Mouse (Mus musculus) midbrain, embryonic 10.5 days (tissue): ENCODE results near the gene Zdhhc3. TPM values are rescaled to one million over a fixed set of nuclear protein-coding genes. Genes with fewer than 3 reads are reported as not detected.

Source experiments
- DNase-seq: peaks from one replicate; pipeline ENCODE4 v3.0.0-alpha.2; 2017; ENCODE audit warnings: low spot score
- H3K27ac ChIP-seq: fragments of 300-500 bp; sonication (generic); replicated peaks from 2 replicates; pipeline ENCODE4 v1.5.1; 2016; ENCODE audit warnings: mild to moderate bottlenecking
- H3K27me3 ChIP-seq: fragments of 300-500 bp; sonication (generic); 2 replicates; pipeline ENCODE4 v1.6.1; 2016; ENCODE audit warnings: low read depth, mild to moderate bottlenecking; ENCODE audit not compliant: poor library complexity, severe bottlenecking
- H3K36me3 ChIP-seq: fragments of 300-500 bp; sonication (generic); 2 replicates; pipeline ENCODE4 v1.6.1; 2016; ENCODE audit warnings: mild to moderate bottlenecking, moderate library complexity
- H3K4me1 ChIP-seq: fragments of 300-500 bp; sonication (generic); 2 replicates; pipeline ENCODE4 v1.6.1; 2016
- H3K4me3 ChIP-seq: fragments of 300-500 bp; sonication (generic); 2 replicates; pipeline ENCODE4 v1.5.1; 2016; ENCODE audit warnings: mild to moderate bottlenecking, moderate library complexity
- H3K9me3 ChIP-seq: fragments of 300-500 bp; sonication (generic); replicated peaks from 2 replicates; pipeline ENCODE4 v1.6.1; 2016; ENCODE audit warnings: mild to moderate bottlenecking
- WGBS: fragments of 180-500 bp; shearing (Covaris S2); methylation state at CpG from one replicate; pipeline ENCODE4 v1.1.7; 2016; 5-methylcytosine and 5-hydroxymethylcytosine counted together
- polyA plus RNA-seq: library from polyadenylated mRNA; unstranded; fragments of >200 nt; fragmentation: Nextera tagmentation; extraction: Ambion mirVana; gene quantifications from 2 replicates; pipeline ENCODE4 v1.2.1, GENCODE M21; 2016

Gene Zdhhc3
- polyA plus RNA-seq, 1 experiment from 2014 or later = 81.9 TPM

DNA sequence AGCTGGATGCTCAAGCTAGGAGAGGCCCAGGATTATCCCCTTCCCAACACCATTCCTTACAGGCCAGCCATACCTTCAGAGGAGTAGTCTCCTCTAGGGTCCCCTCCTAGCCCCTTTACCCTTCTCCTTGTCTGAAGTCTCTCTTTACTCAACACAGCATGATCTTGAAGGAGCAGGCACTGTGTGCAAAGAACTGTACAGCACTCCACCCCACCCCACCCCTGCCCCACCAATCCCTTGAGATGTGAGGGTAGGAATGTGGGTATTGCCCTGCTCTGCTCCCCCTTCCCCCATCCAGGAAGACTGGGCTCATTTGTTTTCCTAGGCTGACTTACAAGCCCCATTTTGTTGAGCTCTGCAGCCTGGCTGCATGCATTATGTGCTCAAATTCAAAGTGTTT lies 8.6 kb downstream of the Zdhhc3 start:
- Histone ChIP-seq H3K27ac (no peak overlapping the region), H3K4me1 (no peaks in the 10 kb centered on the region), H3K27me3 (no peaks in the 10 kb centered on the region), H3K9me3 (no peaks in the 10 kb centered on the region), H3K4me3 (no peak overlapping the region), H3K36me3 (peaks cover 54% of the 10 kb centered on the region)
- DNase-seq = no peak

DNA sequence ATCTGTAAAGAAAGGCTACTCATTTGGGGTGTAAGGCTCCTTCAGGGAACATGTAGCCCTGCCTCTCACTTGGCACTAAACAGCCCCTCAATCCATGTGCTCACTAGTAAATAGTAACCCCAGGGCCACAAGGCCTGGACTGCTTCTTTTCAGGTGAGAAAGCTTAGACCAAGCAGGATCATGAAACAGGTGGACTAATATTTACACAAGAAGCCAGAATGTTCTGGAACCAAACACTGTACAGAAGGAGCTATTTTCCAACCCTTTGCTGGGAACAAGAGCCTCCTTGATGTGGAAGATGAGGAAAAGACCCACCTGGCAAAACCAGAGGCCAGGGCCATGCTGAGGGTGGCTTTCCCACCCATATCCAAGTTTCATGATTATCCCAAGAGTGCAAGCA lies 9.6 kb downstream of the Zdhhc3 start:
- H3K9me3 ChIP-seq = no peaks in the 10 kb centered on the region
- no peak for DNase-seq
- H3K4me3 ChIP-seq = no peak overlapping the region
- no peaks in the 10 kb centered on the region for H3K4me1 ChIP-seq
- peaks cover 58% of the 10 kb centered on the region for H3K36me3 ChIP-seq
- H3K27me3 ChIP-seq = no peaks in the 10 kb centered on the region
- no peak overlapping the region for H3K27ac ChIP-seq

DNA sequence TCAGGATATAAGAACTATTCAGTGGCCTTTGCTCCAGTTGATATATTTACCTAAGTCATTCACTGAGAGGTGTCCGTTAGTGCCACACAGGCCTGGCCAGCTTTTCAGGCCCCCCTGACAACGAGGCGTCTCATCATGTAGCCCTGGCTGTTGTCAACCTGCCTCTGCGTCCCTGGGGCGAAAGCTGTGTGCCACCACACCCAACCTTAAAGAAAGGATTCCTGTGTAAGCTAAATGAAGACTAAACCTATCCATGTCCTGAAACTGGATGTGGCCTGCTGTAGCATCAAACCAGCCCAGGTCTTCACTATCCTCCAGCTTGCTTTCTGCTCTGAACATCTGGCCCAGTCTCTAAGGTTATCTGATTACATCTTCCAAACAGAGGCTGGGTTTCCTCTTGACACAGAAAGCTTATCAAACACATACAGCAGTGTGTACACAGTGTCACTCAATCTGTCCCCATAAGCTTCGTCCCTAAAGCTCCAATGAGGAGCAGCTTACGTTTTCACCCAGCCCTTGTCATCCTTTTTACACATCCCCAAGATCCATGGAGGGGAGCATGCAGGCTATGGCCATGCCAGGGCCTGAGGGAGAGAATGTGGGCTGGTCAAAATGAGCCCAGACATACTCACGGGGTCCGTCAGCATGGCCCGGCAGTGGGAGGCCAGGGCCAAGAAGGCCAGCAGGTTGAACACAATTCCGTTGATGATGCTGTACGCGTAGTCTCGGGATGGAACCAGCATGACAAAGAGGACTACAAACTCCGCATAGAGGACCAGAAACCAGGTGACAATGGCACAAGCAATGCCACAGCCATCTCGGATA lies 13.2 kb downstream of the Zdhhc3 start:
- Histone ChIP-seq H3K36me3 (peaks cover 79% of the 10 kb centered on the region), H3K4me1 (no peaks in the 10 kb centered on the region), H3K27ac (no peak overlapping the region), H3K4me3 (no peak overlapping the region), H3K27me3 (no peaks in the 10 kb centered on the region), H3K9me3 (no peaks in the 10 kb centered on the region)
- no peak for DNase-seq
- 93% methylated on average over 16 of the region's 16 CpGs for WGBS

DNA sequence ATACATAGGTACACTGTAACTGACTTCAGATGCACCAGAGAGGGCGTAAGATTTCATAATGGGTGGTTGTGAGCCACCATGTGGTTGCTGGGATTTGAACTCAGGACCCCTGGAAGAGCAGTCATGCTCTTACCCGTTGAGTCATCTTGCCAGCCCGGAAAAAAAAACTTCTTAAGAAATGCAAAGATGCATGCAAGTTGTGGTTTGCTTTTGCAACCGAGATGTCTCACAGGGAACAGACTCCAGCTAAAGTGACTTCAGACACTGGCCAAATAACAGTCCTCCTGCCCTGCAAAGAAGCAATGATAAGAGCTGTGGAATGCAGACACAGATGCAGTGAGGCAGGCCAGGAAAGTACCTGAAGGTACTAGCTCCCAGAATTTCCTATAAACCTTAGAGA lies 22.2 kb downstream of the Zdhhc3 start:
- WGBS = 88% methylated on average over 4 of the region's 4 CpGs
- no peaks in the 10 kb centered on the region for H3K4me1 ChIP-seq
- no peak overlapping the region for H3K4me3 ChIP-seq
- no peak for DNase-seq
- H3K27me3 ChIP-seq = no peaks in the 10 kb centered on the region
- H3K36me3 ChIP-seq = peaks cover 78% of the 10 kb centered on the region
- H3K9me3 ChIP-seq = no peaks in the 10 kb centered on the region
- H3K27ac ChIP-seq = no peak overlapping the region

DNA sequence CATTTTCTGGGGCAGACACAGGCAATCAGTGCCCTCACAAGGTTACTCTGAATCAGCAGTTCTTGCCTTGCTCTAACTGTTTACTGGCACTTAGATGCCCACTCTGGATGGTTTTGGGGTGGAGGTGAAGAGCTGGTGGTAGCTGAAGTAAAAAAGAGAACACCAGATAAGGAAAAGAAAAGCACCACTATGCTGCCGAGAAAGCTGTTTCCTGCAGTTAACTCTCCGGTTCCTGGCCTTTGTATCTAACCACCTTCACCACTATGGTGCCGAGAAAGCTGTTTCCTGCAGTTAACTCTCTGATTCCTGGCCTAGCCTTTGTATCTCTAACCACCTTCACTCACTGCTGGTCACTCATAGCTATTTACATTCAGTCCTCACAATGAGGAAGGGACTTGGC lies 25.4 kb downstream of the Zdhhc3 start:
- Histone ChIP-seq H3K36me3 (peaks cover 87% of the 10 kb centered on the region), H3K4me3 (no peak overlapping the region), H3K27ac (no peak overlapping the region), H3K9me3 (no peaks in the 10 kb centered on the region), H3K27me3 (no peaks in the 10 kb centered on the region), H3K4me1 (no peaks in the 10 kb centered on the region)
- WGBS = 91% methylated on average over 3 of the region's 3 CpGs
- no peak for DNase-seq

DNA sequence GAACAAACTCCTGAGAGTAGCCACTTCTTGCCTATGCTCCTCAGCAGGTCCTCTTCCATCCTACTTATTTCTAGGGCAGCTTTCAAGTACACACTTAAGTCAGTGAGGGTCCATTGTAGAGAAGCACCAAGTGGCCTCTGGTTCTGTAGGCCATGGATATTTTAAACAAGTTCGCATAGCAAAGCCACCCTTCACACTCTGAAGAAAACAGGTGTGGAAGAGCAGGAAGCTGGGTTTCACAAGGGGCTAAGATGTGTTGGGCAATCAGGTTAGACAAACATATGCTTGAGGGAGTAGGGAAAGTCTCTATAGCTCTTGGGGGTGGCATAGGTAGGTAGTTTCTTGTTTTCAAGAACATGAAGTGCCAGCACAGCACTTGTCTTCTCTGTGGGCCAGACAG lies 27.6 kb downstream of the Zdhhc3 start:
- no peaks in the 10 kb centered on the region for H3K9me3 ChIP-seq
- H3K4me3 ChIP-seq = no peak overlapping the region
- whole genome bisulfite sequencing = 88% methylated on average over 1 of the region's 1 CpGs
- H3K36me3 ChIP-seq = peaks cover 100% of the 10 kb centered on the region
- H3K4me1 ChIP-seq = no peaks in the 10 kb centered on the region
- no peak overlapping the region for H3K27ac ChIP-seq
- H3K27me3 ChIP-seq = no peaks in the 10 kb centered on the region
- DNase-seq = no peak

DNA sequence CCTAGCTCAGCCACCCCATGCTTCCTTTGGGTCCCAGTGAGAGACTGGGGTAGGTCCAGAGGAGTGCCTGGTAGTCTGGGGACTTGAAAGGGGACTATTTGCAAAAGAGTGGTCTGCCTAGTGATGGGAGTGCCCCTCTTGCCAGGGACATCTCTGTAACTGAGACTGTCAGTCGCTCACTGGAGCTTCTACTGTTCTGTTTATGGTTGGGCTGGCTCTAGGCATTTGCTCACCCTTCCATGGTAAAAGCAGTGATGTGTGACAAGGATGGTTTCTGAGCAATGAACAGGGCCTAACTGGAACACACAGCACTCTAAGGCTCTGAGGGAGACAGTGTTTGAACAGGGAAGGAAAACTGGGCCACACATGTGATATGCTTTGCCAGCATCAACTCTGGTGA lies 32.2 kb downstream of the Zdhhc3 start:
- Histone ChIP-seq H3K9me3 (no peaks in the 10 kb centered on the region), H3K36me3 (peaks cover 99% of the 10 kb centered on the region)
- 66% methylated on average over 1 of the region's 1 CpGs for WGBS

DNA sequence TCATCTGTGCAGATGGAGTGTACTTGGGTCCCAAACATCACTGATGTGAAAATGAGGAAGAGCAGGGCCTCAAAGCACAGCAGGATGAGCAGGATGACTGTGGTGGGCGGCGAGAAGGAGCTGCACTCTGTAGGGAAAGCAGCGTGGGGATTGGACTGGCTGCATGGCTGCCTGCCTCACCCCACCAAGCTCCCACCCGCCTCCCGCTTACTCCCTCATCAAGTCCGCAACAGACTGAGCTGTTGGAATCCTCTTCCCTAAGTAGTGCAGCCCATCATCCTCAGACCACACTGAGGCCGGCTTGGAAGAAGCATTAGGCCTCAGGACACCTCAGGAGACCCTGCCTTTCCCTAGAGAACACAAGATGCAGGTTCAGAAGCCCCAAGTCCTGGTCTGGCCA lies 32.6 kb downstream of the Zdhhc3 start:
- Histone ChIP-seq H3K4me1 (no peaks in the 10 kb centered on the region), H3K9me3 (no peaks in the 10 kb centered on the region), H3K27me3 (no peaks in the 10 kb centered on the region), H3K27ac (no peak overlapping the region), H3K4me3 (no peak overlapping the region), H3K36me3 (peaks cover 99% of the 10 kb centered on the region)
- no peak for DNase-seq
- 90% methylated on average over 7 of the region's 7 CpGs for WGBS

More for the DNA sequence above, 32.2 kb downstream of the Zdhhc3 start:
- Histone ChIP-seq H3K4me1 (no peaks in the 10 kb centered on the region), H3K27me3 (no peaks in the 10 kb centered on the region), H3K27ac (no peak overlapping the region), H3K4me3 (no peak overlapping the region)
- no peak for DNase-seq

DNA sequence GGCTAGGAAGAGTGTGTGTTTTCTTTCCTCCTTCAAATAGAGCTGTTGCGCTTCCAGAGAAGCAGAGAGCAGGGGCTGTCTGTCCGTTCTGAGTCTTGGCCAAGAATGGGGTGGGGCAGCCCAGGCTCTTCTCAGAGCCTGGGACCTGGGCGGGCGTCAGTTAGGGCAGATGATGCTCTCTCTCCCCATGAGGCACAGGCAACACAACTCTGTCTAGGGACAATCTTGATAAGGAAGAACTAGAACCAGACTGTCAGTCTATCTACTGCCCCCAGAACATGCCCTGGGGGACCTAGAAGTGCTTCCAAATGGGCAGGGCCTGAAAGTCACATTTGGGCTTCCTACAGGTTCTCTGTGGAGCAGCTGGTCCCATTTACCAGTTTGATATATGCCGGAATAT lies 33.9 kb downstream of the Zdhhc3 start:
- DNase-seq = no peak
- no peaks in the 10 kb centered on the region for H3K4me1 ChIP-seq
- H3K27ac ChIP-seq = no peak overlapping the region
- H3K36me3 ChIP-seq = peaks cover 99% of the 10 kb centered on the region
- H3K4me3 ChIP-seq = no peak overlapping the region
- 91% methylated on average over 5 of the region's 5 CpGs for WGBS
- no peaks in the 10 kb centered on the region for H3K27me3 ChIP-seq
- H3K9me3 ChIP-seq = no peaks in the 10 kb centered on the region

DNA sequence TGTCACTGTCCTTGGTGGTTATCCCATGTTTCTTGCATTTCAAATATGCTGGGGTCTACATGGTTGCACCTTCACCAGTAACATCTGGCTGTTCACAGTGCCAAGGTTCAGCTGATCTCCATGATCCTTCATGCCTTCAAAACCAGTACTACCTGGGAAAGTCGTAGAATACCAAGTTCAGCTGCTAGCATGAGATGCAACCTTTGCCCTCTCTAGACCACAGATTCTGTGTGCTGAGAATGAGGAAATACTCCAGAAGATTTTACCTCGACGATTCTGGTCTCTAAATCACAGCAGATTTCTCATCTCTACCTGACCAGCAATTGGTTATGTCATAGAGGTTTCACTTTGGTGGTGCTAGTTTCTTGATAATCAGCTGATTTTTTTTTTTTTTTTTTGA lies 52.8 kb downstream of the Zdhhc3 start:
- WGBS = 90% methylated on average over 3 of the region's 3 CpGs
- Histone ChIP-seq H3K4me1 (no peaks in the 10 kb centered on the region), H3K36me3 (no peaks in the 10 kb centered on the region), H3K27me3 (no peaks in the 10 kb centered on the region), H3K4me3 (no peak overlapping the region), H3K27ac (no peak overlapping the region), H3K9me3 (no peaks in the 10 kb centered on the region)
- DNase-seq = no peak

DNA sequence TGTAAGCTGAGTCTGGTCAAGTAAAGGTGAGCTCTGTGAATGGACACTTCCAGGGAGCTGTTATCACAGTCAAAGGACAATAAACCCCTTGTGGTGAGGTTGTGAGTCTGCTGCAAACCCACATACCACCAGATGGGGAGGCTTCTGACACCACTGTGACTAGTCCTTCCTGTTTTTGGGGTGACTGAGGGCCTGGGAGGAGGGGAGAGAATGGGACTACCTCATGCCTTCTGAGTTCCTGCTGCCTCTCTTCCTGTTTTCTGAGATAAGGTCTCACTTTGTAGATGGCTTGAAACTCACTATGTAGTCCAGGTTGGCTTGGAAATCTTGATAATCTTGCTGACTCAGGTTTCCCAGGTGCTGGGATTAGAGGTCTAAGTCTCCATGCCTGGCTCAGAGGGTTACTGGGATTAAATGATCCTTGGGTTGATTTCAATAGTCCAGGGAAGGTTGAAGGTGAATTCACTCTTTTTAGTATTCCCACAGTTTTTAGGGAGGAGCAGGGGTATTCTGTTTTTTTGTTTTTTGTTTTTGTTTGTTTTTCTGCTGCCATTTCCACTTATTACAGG lies 54.2 kb downstream of the Zdhhc3 start:
- Histone ChIP-seq H3K4me1 (no peaks in the 10 kb centered on the region), H3K27me3 (no peaks in the 10 kb centered on the region)
- DNase-seq = no peak

DNA sequence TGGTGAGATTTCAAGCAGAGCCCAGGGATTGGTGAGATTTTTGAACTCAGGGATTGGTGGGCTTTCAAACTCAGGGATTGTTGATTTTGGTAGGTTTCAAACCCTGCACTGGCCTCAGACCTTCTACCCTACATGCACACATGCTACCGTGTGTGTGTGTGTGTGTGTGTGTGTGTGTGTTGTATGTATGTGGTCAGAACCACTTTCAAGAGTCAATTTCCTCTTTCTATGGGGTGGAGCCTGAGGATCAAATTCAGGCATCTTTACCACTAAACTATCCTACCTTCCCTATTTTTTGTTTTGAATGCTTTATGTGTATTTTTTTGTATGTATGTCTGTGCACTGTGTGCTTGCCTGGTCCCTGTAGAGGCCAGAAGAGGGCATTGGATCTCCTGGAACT lies 65.3 kb downstream of the Zdhhc3 start:
- 76% methylated on average over 1 of the region's 1 CpGs for WGBS
- no peaks in the 10 kb centered on the region for H3K4me1 ChIP-seq
- no peak overlapping the region for H3K4me3 ChIP-seq
- H3K36me3 ChIP-seq = no peaks in the 10 kb centered on the region
- H3K27ac ChIP-seq = no peak overlapping the region
- no peaks in the 10 kb centered on the region for H3K9me3 ChIP-seq
- H3K27me3 ChIP-seq = no peaks in the 10 kb centered on the region
- DNase-seq = no peak

More for the DNA sequence above, 54.2 kb downstream of the Zdhhc3 start:
- H3K9me3 ChIP-seq = no peaks in the 10 kb centered on the region
- no peaks in the 10 kb centered on the region for H3K36me3 ChIP-seq
- H3K4me3 ChIP-seq = no peak overlapping the region
- H3K27ac ChIP-seq = no peak overlapping the region

DNA sequence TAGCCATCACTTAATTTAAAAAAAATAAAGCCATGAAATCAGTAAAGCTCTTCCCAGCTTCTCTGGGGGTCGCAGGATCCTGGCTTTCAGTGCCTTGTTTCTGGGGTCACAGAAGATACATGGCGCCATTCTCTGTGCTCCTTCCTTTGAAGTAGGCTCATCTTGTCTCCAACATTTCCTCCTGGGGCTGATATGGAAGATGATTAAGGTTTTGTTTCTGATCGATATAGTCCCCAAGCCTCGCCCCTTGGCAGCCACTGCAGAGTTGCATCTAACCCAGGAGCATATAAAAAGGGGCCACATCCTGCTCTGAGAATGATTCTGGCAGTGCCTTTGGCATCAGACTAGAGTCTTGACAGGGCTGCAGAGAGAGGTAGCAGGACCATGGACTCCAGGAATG lies 78.6 kb downstream of the Zdhhc3 start, which contains the start of gene Tgm4:
Tgm4 (plus strand) TSS at position 301 of the 400 bp plus-strand sequence.
- Histone ChIP-seq H3K9me3 (no peaks in the 10 kb centered on the region), H3K4me3 (no peak within 1 kb of the TSS), H3K4me1 (peaks cover 7% of the 10 kb centered on the region), H3K27me3 (no peaks in the 10 kb centered on the region), H3K36me3 (no peaks in the 10 kb centered on the region), H3K27ac (no peak within 1 kb of the TSS)
- 86% methylated on average over 4 of the region's 4 CpGs for WGBS
- DNase-seq = no peak
